Mouse (Mus musculus) brain, embryonic 14.5 days (tissue): ENCODE results near the gene Copb2.

Source experiments
- CTCF ChIP-seq: fragments of 200-500 bp; IDR thresholded peaks from 2 replicates; pipeline ENCODE4 v1.5.1; 2012; ENCODE audit warnings: inconsistent platforms, mild to moderate bottlenecking, moderate library complexity, borderline replicate concordance; ENCODE audit not compliant: insufficient read depth, insufficient read length; ENCODE audit errors: extremely low read depth
- POLR2A ChIP-seq: fragments of 200-500 bp; IDR thresholded peaks from 2 replicates; pipeline ENCODE4 v1.6.1; 2012; ENCODE audit warnings: mild to moderate bottlenecking, inconsistent platforms, borderline replicate concordance; ENCODE audit not compliant: poor library complexity, insufficient read depth, insufficient read length, severe bottlenecking; ENCODE audit errors: extremely low read depth

DNA sequence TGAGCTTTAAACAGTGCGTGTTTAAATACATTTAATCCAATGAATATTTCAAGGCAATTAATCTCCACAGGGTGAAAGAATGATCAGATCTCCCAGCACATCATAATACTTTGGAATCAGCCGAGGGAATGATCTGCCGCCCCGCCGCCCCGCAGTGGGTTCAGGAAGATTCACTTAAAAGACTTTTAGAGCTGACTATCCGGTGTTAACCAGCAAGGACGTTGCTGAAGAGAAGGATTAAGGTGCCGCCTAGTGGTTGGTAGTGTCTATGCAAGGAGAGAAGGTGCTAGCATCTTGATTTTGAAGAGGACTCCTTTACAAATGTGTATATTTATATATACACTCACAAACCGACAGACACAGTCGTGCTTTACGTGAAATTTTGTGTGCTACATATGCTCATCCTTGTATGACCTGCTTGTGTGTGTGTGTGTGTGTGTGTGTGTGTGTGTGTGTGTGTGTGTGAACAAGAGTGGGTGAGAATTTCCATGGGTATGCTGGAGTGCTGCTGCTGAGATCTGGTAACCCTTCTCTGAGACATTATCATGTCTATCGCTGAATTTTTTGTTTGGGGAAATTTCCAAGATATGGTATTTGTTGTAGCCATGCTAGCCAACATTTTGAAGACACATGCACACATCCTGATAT lies 24.7 kb upstream of the Copb2 start:
- peak; percentile 75; the same call in 1 of the 2 replicates for TF ChIP-seq CTCF
- TF ChIP-seq POLR2A: no peak
